Mouse (Mus musculus): ENCODE results near the gene Vwa7. TPM values are rescaled to one million over a fixed set of nuclear protein-coding genes. Genes with fewer than 3 reads are reported as not detected.
"Not testable (repeated sequence)": the region's sequence is repeated elsewhere in the genome, so short reads cannot be mapped to it uniquely, and the experiment has no call there.

The Vwa7 gene
- total RNA-seq, 1 experiment from 2014 or later: 0.45 TPM

DNA sequence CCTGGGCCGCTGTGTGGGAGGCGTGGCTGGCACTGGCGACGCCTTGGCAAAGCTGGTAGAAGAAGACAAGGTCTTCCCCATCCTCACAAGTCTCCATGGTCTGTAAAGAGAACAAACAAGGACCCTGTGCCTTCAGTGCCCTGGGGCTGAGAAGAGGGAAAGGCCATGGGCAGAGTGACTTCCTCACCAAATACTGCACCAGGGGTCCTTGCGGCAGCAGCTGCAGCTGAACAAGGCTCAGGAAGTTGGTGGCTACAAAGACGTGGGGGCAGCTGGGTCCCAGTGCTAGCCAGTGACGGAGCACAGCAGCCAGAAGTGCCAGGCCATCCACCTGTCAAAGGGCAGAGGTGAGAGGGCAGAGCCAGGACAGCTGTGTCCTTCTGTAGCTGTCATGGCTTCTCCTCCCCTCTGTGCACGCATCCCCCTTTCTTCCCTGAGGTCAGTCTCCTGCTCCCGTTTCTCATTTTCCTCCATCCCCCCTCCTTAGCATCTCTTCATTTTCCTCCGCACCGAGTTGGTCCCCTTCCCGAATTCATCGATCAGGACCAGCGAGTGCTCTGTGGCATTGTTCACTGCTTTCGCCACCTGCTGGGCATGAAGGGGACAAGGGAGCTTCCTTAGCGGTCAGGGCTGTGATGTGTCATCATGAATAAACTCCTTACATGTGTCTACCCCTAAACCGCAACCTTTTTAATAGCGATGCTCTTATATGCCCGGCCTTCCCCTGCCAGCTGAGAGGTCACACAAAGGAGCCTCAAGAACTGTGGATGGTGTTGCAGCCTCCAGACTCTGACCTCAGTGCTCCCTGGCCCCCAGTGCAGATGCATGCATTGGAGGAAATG is 13.5 kb downstream of the Vwa7 start:
- ATAC-seq (replicated peaks in 1 of 2; ENCODE audit: insufficient read depth in 1 of 2, low FRiP score in 2 of 2, low TSS enrichment in 1 of 2, low read depth in 1 of 2, poor library complexity in 2 of 2, severe bottlenecking in 2 of 2): peak; percentile 30 to 63; a peak in 2 of 4 replicates

DNA sequence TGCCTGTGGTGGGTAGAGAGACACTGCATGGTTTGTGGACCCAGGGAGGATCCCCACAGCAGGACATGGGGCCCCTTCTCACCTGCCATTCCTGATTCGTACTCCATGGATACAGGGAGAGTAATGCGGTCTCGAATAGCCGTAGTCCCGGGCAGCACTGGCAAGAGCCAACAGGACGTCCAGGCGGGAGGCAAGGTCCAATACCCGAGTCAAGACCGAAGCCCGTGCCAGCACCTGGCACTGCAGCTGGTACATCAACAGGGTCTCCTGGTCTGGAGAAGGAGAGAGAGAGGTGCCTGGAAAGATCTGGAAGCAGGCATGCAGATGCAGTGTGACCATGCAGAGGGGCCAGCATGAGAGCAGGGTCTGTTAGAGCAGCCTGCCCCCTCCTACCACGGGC is 14.9 kb downstream of the Vwa7 start:
- no peak for ATAC-seq (replicated peaks in 1 of 2; ENCODE audit: insufficient read depth in 1 of 2, low FRiP score in 2 of 2, low TSS enrichment in 1 of 2, low read depth in 1 of 2, poor library complexity in 2 of 2, severe bottlenecking in 2 of 2)

GRCm38 (mm10) chr17:35031880-35032279 is 15.5 kb downstream of the Vwa7 start:
- ATAC-seq (replicated peaks in 1 of 2; ENCODE audit: insufficient read depth in 1 of 2, low FRiP score in 2 of 2, low TSS enrichment in 1 of 2, low read depth in 1 of 2, poor library complexity in 2 of 2, severe bottlenecking in 2 of 2): no peak

- no peak for ATAC-seq (replicated peaks in 1 of 2; ENCODE audit: insufficient read depth in 1 of 2, low FRiP score in 2 of 2, low TSS enrichment in 1 of 2, low read depth in 1 of 2, poor library complexity in 2 of 2, severe bottlenecking in 2 of 2)
These were observed 16.0 kb downstream of the Vwa7 start for GRCm38 (mm10) chr17:35032323-35032870.

GRCm38 (mm10) chr17:35033703-35034102 is 17.3 kb downstream of the Vwa7 start:
- ATAC-seq (replicated peaks in 1 of 2; ENCODE audit: insufficient read depth in 1 of 2, low FRiP score in 2 of 2, low TSS enrichment in 1 of 2, low read depth in 1 of 2, poor library complexity in 2 of 2, severe bottlenecking in 2 of 2): not testable (repeated sequence)

DNA sequence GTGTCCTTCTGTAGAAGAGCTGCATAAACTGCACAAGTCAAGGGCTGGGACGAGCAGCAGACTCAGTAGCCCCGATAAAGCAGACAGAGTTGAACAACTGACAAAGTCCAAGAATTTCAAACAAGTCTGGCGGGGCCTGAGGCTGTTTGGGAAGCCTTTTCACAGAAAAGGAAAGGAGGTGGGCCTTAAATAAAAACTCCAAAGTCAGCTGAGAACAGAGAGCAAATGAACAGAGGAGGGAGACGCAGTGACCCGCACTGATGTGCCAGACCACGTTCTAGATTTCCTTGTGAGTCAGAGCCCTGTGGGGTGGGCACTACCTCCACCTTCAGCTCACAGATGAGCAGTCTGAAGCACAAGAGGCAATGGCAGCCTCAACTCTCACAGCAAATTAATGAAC is 18.5 kb downstream of the Vwa7 start:
- ATAC-seq (replicated peaks in 1 of 2; ENCODE audit: insufficient read depth in 1 of 2, low FRiP score in 2 of 2, low TSS enrichment in 1 of 2, low read depth in 1 of 2, poor library complexity in 2 of 2, severe bottlenecking in 2 of 2): no peak

- ATAC-seq (replicated peaks in 1 of 2; ENCODE audit: insufficient read depth in 1 of 2, low FRiP score in 2 of 2, low TSS enrichment in 1 of 2, low read depth in 1 of 2, poor library complexity in 2 of 2, severe bottlenecking in 2 of 2): no peak
These were observed 22.9 kb downstream of the Vwa7 start for GRCm38 (mm10) chr17:35039121-35039873.

- no peak for ATAC-seq (replicated peaks in 1 of 2; ENCODE audit: insufficient read depth in 1 of 2, low FRiP score in 2 of 2, low TSS enrichment in 1 of 2, low read depth in 1 of 2, poor library complexity in 2 of 2, severe bottlenecking in 2 of 2)
These were observed 27.4 kb downstream of the Vwa7 start for GRCm38 (mm10) chr17:35043794-35044193.

DNA sequence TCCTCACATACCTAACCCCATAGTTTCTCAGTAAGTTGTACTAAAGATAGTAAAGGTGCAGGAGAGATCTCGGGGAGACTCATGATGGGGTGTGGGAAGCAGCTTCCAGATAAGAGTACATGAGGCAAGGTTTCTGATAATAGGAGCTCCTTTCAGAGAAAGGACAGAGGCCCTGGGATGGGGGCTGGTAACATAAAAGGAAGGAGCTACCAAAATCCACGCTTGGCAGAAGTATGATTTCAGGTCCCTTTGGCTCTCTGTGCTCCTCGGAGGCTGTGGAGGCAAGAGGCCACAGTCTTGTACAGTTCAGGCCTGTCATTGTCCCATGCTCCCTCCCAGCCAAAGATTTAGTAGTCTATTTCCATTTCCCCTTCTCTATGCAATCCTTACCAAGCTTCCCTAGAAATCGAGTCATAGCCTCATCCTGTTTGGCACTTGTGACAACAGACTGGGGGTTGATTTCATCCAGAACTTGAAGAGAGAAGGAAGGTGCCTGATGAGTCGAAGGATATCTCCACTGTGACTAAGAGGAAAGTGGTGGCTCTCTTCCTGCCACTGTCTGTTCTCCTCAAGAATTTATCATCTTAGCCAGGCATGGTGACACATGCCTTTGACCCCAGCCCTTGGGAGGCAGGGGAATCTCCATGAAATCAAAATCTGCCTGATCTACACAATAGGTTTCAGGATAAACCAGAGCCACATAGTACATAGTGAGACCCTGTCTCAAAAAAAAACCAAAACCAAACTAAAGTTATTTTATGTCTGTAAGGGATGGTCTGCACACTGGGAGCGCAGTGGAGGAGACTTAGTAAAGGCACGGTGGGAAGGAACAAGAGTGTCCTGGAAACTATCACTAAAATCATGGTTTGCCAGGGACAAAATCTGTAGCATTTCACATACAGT is 28.8 kb downstream of the Vwa7 start:
- ATAC-seq (replicated peaks in 1 of 2; ENCODE audit: insufficient read depth in 1 of 2, low FRiP score in 2 of 2, low TSS enrichment in 1 of 2, low read depth in 1 of 2, poor library complexity in 2 of 2, severe bottlenecking in 2 of 2): no peak

DNA sequence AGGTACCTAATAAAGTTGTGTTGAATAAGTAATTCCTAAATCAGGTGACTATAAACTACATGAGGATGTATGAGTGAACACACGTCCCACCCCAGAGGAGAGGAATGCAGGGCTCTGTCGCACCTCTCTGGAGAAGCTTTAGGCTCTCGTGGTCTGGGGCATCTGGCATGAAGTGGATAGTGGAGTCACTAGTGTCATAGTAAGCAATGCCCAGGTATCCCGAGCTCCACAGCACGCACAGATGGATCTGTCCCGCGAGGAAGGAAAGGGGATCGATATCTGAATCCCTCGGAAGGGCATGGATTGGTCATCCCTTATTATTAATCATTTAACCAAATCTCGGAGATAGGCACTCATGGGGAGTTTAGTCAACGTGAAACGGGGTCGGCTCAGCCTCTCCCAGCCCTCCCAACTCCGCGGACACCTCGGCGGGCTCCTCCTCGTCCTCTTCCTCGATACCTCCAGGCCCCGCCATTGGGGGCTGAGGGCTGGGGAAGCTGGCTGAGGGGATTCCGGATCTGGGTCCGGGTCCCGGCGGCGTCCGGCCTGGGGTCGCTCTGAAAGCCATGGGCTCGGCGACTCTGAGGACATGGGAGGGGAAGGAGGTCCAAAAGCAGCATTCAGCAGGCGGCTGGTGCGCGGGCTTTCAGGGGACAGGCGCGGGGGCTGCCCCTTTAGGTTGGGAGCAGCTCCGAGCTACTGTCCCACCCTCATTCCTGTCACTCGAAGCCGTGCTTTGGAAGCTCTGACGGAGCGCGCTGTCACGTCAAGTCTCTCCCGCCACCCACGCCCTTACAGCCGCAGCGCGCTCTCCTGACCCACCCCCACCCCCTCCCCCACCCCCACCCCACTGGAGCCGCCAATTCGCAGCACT is 29.7 kb downstream of the Vwa7 start:
- peak in 1 of 2 experiments; percentile 22; a peak in 3 of 4 replicates for ATAC-seq (replicated peaks in 1 of 2; ENCODE audit: insufficient read depth in 1 of 2, low FRiP score in 2 of 2, low TSS enrichment in 1 of 2, low read depth in 1 of 2, poor library complexity in 2 of 2, severe bottlenecking in 2 of 2)

DNA sequence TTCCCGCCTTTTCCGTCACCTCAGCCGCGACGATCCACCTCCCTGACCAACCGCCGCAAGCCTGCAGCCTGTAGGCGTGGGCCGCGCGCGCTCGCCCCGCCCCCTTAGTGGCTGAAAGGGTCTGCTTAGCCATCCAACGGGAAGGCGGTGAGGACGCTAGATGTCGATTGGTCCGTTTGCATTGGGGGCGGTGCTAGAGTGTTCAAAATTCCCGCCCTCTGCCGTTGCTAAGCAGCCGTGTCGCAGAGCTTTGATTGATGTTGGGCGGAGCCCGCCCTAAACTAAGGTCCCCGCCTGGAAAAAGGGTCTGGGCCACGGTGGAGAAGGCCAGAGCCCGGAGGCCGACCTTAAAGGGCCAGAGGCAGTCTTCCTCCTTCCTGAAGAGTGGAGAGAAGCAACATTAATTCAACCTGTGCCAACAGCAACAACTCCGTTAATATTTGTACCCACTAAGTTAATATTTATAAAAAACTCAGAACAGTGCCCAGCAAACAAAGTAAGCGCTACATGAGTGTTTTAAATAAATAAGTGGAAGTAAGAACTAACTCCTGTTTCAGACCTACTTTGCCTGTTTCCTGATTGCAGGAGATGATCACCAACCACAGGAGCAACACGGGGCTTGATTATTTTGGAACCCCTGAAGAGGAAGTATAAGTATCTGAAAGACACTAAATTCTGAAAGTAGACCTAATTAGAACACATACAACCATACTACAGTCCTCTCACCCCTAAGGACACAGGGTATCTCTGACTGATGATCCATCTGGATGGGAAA is 30.5 kb downstream of the Vwa7 start, which contains the start of gene Msh5:
Gene Msh5, minus strand, starts transcription at position 65 of the 775 bp plus-strand sequence.
- peak; percentile 80 to 81 for ATAC-seq (replicated peaks in 1 of 2; ENCODE audit: insufficient read depth in 1 of 2, low FRiP score in 2 of 2, low TSS enrichment in 1 of 2, low read depth in 1 of 2, poor library complexity in 2 of 2, severe bottlenecking in 2 of 2)

- ATAC-seq (replicated peaks in 1 of 2; ENCODE audit: insufficient read depth in 1 of 2, low FRiP score in 2 of 2, low TSS enrichment in 1 of 2, low read depth in 1 of 2, poor library complexity in 2 of 2, severe bottlenecking in 2 of 2): no peak
These were observed 31.3 kb downstream of the Vwa7 start for GRCm38 (mm10) chr17:35047688-35048087.

DNA sequence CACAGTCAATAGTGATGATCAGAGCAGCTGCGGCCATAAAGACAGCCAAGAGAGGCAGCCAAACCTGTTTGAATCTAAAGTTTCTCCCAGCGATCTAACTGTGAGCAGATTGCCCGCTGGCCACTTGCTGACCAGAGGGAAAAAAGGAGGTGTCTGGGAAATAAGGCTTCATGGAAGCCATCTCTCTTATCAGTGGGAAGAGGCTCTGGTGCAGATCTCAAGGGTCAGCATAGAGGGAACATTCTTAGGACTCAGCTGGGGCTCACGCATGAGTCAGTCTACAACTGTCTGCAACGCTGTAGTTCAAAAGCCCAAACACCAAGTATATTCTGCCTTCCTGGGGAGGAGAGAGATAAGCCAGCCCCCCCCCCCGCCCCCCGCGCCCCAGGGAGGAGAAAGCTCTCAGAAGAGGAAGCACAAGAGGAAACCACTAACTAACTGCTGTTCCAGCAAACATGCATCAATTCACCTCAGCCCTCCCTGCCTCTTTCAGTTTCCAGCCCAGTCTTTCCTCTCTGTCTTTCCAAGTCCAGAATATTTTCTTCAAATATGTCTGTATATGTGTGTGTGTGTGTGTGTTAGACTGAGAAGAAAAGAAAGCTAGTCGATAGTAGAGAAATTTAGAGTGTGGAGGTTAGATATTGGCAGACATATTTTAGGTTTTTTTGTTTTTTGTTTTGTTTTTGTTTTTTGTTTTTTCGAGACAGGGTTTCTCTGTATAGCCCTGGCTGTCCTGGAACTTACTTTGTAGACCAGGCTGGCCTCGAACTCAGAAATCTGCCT is 32.0 kb downstream of the Vwa7 start:
- ATAC-seq (replicated peaks in 1 of 2; ENCODE audit: insufficient read depth in 1 of 2, low FRiP score in 2 of 2, low TSS enrichment in 1 of 2, low read depth in 1 of 2, poor library complexity in 2 of 2, severe bottlenecking in 2 of 2): 0 out of 4 replicates have a peak, but pooled peaks have one; percentile 6 to 24

- no peak for ATAC-seq (replicated peaks in 1 of 2; ENCODE audit: insufficient read depth in 1 of 2, low FRiP score in 2 of 2, low TSS enrichment in 1 of 2, low read depth in 1 of 2, poor library complexity in 2 of 2, severe bottlenecking in 2 of 2)
These were observed 32.6 kb downstream of the Vwa7 start for GRCm38 (mm10) chr17:35048932-35049440.

- peak; percentile 19 to 39; a peak in 3 of 4 replicates for ATAC-seq (replicated peaks in 1 of 2; ENCODE audit: insufficient read depth in 1 of 2, low FRiP score in 2 of 2, low TSS enrichment in 1 of 2, low read depth in 1 of 2, poor library complexity in 2 of 2, severe bottlenecking in 2 of 2)
These were observed 33.2 kb downstream of the Vwa7 start, which contains the start of gene Clic1 for GRCm38 (mm10) chr17:35049561-35050016. Gene Clic1, plus strand, starts transcription at chr17:35049966.

Measured in hematopoietic stem cell, adult 5-6 weeks (primary cell).